Mouse (Mus musculus): Measurements from ENCODE around the gene Il23a.
"Not testable (repeated sequence)": the region's sequence is repeated elsewhere in the genome, so short reads cannot be mapped to it uniquely, and the experiment has no call there.

The Il23a gene

DNA sequence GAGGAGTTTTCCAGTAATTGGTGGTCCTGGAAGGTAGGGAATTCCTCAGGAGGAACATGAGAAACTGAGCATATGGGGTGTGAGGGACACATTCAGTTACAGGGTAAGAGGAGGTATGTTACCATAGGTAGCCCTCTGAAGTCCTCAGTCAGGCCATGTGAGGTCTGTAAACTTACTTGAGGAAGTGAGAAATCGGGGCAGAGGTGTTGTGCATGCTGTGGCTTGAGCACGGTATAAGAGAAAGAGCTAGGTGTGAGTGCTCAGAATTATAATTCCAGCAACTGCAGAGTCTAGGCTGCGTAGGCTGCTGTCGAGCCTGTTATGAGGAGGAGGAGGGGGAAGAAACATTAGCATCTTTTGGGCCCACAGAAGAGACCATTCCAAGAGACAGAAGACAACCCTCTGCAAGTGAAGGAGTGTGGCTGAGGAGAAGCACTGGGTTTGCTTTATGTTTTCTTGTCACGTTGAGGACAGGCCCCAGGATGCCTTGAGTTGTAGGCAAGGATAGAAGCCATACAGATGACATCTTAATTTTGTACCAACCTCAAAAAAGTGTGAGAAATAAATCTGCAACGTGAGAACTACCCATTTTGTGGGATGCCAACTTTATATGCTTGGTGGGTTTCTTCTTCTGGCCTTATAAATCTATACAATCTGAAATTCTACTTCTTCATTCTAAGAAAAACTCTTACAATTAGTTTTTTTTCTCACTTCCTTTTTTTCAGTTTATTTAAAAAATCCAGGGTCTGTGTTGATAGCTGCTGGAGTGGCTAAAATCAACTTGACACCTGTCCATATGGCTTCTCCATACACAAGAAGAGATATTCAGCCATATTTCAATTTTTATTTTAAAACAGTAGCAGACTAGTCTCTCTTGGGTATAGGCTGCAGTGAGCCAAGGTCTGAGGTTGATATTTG lies 34.9 kb downstream of the Il23a start:
- DNase-seq (ENCODE audit: low spot score in 2 of 2) = no peak

DNA sequence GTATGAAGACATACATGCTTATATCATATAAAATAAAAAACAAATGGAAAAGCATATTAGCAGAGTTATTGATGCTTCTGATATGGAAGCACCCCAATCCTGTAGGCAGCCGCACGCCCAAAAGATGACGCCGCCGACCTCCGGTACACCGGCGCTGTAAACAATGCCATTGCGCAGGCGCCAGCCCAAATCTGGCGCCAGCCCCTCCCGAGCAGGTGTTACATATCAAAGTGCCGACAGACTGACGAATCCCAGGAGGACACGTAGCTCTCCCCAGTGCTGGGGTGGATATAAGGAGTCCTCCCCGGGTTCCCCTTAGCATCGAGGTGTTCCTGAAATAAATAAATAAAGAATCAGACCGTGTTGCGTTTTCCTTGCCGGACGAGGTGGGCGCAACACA lies 36.3 kb downstream of the Il23a start:
- no peak for DNase-seq (ENCODE audit: low spot score in 2 of 2)

GRCm38 (mm10) chr10:128260376-128260775 lies 38.2 kb downstream of the Il23a start:
- DNase-seq (ENCODE audit: low spot score in 2 of 2) = not testable (repeated sequence)

- DNase-seq (ENCODE audit: low spot score in 2 of 2) = no peak
Observed at GRCm38 (mm10) chr10:128259946-128260345, 38.6 kb downstream of the Il23a start.

DNA sequence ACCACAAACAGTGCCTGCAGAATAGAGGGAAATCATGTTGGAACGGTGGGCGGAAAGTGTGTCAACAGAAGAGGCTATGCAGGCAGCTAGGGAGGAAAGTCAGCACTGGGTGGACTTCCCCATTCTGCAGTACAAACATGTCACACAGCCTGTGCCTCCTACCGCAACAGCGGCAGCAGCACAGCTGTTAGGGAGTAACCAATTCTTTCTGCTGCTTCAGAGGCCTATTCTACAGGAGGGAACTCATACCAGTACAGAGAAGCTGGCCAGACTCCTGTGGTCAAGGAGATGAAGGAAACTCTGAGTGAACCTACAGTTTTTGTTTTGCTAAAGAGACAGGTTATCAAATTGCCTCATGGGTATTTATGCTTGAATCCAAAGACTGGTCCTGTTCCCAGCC lies 39.6 kb downstream of the Il23a start:
- no peak for DNase-seq (ENCODE audit: low spot score in 2 of 2)

DNA sequence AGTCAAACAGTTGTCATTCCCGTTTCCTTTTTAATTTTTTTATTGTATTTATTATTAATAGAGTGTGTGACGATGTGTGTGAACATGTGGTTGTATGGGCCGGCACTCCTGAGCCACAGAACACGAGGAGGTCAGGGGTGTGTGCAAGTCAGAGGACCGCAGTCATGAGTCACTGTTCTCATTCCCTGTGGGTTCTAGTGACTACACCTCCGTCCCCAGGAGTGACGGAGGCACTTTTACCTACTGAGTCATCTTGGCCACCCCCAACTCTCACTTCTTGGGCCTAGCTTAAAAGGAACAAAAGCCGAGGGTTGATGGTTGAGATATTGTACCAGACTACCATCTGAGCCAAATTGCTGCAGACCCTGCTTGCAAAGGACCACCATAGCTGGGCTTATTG lies 42.2 kb downstream of the Il23a start:
- DNase-seq (ENCODE audit: low spot score in 2 of 2) = no peak

DNA sequence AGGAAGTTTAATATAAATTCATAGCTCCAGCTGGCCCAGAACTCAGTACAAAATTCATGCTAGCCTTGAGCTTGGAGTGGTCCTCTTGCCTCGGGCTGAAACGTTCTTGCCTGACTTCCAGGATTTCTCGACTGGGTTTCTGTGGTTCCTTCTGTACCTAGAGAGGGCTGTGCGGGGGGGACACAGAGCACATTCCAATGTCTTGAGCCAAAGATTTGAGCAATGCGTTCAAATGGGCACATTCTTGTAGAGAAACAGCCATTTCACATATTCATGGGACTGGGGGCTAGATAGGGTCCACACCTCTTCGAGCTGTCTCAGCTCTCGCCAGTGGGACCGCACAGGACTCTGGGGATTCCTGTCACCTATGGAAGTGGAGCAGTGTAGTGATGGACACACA lies 42.6 kb downstream of the Il23a start:
- DNase-seq (ENCODE audit: low spot score in 2 of 2) = no peak

- no peak for DNase-seq (ENCODE audit: low spot score in 2 of 2)
Observed at GRCm38 (mm10) chr10:128253677-128254255, 44.8 kb downstream of the Il23a start, which contains the start of gene Apon. Apon (plus strand) TSS chr10:128254096.

DNA sequence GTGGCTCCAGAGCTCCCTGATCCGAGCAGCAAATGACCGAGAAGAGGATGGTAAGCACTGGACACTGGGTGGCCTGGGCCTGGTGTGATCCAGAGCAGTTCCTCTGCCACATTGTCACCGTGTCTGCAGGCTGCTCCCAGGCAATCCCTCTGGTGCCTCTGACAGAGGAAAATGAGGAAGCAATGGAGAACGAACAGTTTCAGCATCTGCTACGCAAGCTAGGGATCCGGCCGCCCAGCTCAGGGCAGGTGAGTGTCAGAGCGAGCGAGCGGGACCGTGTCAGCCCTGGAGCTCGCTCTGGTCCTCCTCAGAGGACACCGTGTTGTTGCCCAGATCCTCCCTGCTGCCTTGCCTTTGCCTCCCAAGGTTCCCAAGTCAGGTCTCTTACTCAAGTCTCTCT lies 48.0 kb downstream of the Il23a start:
- no peak for DNase-seq (ENCODE audit: low spot score in 2 of 2)

DNA sequence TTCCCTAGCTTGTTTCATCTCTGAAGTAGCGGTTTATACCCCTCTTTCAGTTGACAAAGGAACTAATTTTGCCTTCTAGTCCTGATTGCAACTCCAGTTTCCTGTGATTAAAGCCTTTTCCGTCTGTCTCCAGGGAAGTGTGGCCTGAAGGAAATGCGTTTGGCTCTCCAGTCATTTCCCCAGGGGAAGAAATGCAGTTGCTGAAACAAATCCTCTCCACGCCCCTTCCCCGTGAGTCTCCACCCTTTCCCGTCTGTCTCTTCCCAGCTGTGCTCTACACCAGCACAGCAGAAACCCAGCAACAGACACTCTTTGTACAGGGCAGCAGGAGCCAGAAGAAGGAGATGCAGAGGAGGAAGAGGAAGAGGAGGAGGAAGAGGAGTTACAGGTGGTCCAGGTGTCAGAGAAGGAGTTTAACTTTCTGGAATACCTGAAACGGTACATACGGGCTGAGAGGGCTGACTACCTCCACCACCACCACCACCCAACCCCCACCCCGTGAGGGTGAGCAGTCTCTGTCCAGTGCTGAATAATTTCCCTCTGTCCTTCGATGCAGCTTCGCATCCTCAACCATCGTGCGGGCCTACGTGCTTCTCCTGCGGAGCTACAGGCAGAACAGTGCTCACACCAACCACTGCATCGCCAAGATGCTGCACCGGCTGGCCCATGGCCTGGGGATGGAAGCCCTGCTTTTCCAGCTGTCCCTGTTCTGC lies 51.4 kb downstream of the Il23a start:
- no peak for DNase-seq (ENCODE audit: low spot score in 2 of 2)
